Mouse (Mus musculus) right cerebral cortex, postnatal 25 days (tissue): ENCODE data around the gene Mylk.

Experiments
- DNase-seq: peaks from one replicate; pipeline ENCODE4 v3.0.0; 2022

Gene Mylk

GRCm38 (mm10) chr16:35033809-35034577 lies 289.0 kb downstream of the Mylk start:
- DNase-seq: no peak

- no peak for DNase-seq
Measured at GRCm38 (mm10) chr16:35034971-35035370, 290.0 kb downstream of the Mylk start.

GRCm38 (mm10) chr16:35036754-35037153 lies 291.7 kb downstream of the Mylk start:
- DNase-seq: no peak

DNA sequence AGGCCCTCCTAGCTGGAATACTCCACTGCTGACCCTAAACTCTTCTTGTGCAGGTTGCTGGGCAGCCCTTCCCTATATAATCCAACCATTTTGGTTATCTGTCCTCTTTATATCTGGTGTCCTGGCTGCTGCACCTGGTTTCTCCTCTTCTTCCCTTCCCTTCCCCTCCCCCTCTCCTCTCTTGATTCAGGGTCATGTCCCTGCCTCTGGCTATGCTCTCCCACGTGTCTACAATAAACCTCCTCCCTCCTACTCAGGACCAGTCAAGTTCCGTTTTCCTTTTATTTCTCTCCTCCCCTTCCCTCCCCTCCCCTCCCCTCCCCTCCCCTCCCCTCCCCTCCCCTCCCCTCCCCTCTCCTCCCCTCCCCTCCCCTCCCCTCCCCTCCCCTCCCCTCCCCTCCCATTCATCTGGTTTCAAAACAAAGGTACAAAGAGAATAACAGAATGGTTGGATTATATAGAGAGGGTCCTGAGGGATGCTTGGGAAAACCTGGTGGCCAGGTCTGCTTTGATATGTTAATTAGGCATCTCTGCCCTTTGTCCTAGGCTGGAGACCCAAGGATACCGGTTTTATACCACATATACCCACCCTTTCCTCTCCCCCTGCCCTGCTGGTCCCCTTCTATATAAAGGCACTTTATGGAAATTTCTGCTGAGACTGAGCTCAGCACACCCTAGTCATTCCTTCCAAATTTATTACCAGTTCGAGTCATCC lies 293.5 kb downstream of the Mylk start:
- no peak for DNase-seq

- no peak for DNase-seq
Measured at GRCm38 (mm10) chr16:35040154-35040553, 295.1 kb downstream of the Mylk start.

DNA sequence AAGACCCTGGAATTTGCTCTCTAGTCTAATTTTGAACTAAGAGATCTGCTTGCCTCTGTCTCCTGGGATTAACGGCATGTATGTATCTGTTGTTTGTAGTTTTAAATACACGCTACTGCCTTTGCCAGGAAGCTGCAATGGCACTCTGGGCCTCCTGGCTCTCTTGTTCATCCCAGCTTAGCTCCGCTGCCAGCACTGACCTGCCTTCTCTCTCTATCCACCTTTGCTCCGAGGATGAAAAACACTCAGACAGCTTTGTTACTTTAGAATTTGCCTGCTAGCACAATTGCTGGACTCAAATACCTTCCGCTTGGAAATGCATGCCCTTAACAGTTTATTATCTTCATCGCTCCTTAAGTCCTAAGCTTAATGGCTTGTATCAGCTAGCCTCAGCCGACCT lies 296.0 kb downstream of the Mylk start:
- DNase-seq: no peak

- DNase-seq: no peak
Measured at GRCm38 (mm10) chr16:35046081-35046775, 301.2 kb downstream of the Mylk start.

DNA sequence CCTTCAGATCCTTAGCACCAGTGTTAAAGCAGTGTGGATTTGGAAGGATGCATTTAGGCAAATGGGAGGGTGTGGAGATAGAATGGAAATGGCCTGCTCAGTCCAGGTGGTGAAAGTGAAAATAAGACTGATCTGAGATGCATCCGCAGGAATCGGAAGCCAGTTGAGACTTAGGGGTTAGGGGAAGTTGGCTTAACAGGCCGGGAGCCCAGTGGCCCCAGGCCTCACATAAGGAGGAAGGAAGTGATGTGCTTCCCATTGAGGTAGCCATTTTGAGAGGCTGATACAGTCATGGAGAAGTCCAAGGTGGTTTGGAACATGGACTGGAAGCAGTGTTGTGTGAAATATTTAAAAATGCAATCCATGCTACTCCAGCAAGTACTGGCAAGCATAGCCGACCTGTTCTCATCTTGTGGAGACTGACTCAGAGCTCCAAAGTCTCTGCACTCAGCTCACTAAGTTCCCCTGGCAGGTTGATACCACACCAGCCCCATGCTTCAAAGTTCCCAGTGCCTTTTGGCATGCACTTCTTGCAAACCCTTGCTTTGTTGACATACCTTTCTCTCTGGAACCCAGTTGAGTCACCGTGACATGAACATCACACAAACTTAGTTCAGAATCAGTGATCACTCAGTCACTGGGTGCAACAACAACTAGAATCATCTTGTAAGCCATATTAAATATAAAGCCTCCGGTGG lies 302.4 kb downstream of the Mylk start:
- no peak for DNase-seq

- DNase-seq: no peak
Measured at GRCm38 (mm10) chr16:35051066-35051465, 306.1 kb downstream of the Mylk start.
